Mouse (Mus musculus): ENCODE measurements around the gene Top2b.

- TF ChIP-seq CTCF (IDR thresholded peaks at IDR 0.05; ENCODE audit: borderline replicate concordance, extremely low read depth, insufficient read depth, insufficient read length), result no peak
- no peak for TF ChIP-seq POLR2A (IDR thresholded peaks at IDR 0.05; ENCODE audit: borderline replicate concordance, extremely low read depth, insufficient read depth, insufficient read length, poor library complexity, severe bottlenecking)
These were observed 1.4 kb downstream of the Top2b start for GRCm38 (mm10) chr14:16366174-16366889.
